Mouse (Mus musculus): ENCODE results near the gene Aff3.

DNA sequence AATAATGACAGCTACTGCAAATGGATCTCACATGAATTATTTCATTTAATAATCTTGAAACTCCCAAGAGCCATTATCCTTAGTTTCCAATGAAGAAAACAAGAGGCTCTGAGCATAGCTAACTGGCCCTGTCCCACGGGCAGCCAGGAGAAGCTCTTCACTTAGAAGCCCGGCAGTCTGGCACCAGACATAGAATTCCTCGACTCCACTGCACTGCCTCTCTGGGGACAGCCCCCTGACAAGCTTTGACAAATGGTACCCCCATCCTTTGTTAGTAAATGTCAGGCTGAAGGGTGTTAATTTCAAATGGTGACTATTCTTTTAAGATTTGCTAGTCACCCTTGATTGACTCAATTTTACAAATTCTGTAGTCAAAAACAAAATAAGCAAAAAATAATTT, 120.3 kb downstream of the Aff3 start:
- TF ChIP-seq CTCF (IDR thresholded peaks at IDR 0.05) (no peak), EP300 (IDR thresholded peaks at IDR 0.05; ENCODE audit: insufficient read depth, low read depth, low read length) (no peak), POLR2A (IDR thresholded peaks at IDR 0.05; ENCODE audit: insufficient read depth, low read depth, low read length) (no peak)
